Mouse (Mus musculus): ENCODE measurements at regions not wholly inside any gene's neighbourhood (a gene's known extent, or its start where the extent isn't known, plus 50 kb on each side); places are given as distances from the start of the nearest gene placed in this dataset.

DNA sequence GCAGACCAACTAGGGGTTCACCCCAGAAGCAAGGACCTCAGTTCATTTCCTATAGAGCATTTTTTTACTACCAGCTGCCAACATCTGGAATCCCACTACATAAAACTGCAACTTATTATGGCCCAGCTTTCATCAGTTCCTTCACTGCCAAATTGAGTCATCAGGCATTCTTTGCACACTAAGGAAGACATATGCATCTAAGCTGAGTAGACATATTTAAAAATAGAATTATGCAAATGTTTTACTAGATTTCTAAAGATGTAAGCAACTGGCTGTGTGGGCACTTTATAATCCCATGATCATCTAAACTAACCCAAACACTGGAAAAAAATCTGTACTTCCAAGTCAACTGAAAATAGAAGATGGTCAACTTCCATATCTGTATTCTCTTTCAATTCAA lies 415.9 kb upstream of the Rarb start:
- no peak for DNase-seq (ENCODE audit: low spot score in 2 of 2)

DNA sequence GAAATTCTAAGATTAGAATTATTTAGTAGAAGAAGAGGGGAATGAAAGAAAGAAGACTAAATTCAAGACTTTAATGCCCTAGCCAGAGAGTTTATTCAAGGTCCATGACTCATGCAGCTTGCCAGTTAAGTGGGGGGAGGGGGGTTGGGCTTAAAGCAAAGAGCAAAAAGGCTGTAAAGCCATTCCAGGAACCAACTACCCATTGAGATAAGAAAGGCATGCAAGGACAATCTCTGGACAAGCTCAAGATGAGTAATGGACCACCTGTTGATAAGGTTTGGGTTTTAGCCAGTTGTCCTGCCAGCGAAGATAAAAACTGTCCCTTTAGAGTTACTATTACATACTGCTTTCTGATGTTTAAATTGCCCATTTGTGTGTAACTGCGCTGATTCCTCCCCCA lies 392.5 kb upstream of the Rarb start:
- DNase-seq (ENCODE audit: low spot score in 2 of 2), result no peak

DNA sequence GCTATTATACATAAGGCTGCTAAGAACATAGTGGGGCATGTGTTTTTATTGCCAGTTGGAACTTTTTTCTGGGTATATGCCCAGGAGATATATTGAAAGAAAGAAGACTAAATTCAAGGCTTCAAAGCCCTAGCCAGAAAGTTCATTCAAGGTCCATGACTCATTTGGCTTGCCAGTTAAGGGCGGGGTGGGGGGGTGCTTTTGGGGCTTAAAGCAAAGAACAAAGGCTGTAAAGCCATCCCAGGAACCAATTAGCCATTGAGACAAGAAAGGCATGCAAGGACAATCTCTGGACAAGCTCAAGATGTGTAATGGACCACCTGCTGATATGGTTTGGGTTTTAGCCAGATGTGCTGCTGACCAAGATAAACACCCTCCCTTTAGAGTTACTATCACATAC lies 386.7 kb upstream of the Rarb start:
- no peak for DNase-seq (ENCODE audit: low spot score in 2 of 2)

DNA sequence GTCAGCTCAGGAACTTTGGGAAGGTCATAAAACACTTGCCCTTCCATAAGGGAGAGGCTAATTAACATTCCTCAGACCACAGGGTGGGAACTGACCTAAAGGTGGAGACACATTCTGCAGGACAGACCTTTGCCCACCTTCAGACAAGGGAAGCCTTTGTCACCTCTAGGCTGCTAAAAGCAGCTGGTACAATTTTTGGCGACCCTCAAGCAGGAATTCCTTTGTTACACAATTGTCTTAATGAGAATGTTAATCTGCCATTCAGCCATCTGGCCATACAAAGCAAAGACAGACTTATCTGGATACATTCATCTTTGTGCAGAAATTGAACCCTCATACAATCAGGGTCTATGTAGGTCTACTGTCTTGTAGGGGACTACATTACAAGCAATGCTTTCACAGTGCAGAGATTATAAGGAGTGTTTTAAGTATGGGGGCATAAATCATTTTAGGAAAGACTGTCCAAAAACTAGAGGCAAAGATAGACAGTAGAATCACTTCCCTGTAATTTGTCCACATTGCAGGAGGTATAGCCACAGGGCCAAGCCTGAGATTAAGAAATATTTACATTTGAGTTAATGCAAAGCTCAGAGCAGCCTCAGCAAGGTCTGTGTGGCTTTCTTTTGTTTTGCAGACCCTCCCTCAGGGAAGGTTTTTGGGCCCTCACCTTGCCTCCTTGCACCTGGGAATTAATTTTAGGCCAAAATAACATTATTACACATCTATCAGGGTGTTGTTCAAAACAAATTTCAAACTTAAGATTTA lies 384.5 kb upstream of the Rarb start:
- DNase-seq (ENCODE audit: low spot score in 2 of 2), result no peak

DNA sequence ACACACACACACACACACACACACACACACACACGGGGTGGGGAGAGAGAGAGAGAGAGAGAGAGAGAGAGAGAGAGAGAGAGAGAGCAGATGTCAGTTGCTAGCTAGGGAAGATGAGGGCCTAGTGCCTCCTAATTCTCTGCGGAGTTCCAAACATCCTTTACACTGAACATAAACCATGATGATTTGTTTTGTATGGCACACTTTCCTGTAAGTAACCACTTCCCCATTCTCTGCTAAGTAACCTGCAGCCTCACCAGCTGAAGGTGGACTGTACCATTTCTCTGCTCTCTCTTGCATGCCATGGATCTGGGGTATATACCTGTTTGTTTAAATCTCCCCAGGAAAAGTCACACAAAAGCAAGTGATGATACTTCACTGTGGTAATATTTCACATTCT lies 374.0 kb upstream of the Rarb start:
- no peak for DNase-seq (ENCODE audit: low spot score in 2 of 2)

DNA sequence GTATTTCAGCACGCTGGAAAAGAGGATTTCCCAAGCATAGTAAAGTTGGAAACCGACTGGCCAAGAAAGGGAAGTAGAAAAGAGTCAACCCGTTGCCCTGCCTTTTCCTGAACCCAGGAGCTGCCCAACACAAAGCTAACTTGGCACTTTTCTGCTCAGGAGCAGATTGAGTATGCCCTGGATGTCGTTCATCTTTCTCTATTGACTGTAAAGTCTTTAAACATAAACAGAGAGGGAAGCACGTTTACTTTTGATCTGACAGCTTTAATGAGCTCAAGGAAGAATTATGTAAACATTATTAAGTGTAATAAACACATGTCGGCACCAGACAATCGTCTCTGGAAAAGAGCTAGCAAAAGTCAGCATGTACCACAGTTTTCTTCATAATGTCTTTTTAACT lies 354.3 kb upstream of the Rarb start:
- no peak for DNase-seq (ENCODE audit: low spot score in 2 of 2)

DNA sequence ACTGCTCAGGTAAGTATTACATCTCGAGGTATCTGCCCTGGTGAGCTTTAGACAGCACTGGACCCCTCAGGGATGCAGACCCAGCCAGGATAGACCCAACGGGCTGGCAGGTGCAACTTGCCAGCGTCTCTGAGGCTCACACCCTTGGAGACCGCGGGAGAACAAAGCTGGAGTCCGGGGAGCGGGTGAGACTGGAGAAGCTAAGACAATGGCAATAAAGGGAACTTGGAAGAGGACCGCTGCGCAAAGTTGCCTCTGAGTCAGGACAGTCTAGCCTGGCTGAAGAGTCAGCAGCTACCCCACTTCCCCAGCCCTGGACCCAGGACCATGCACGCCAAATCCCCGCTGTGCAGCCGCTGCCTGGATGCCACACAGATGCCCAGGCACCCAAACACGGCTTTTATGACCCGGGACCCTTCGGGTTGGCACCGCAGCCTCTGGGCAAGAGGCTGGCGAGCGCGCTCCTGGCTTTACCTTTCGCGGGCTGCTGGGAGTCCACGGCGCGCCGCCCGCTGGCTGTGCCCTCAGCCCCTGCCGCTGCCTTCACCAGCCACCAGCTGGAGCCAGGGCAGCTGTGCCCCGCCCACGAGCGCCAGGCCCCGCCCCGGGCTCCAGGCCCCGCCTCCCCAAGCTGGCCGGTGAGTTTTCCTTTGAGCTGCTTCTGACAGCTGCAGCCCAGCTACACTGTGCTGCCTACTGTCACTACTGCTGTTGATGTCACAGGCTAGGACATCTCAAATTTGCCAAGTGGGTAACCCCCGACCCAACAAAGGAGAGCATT lies 353.6 kb upstream of the Rarb start:
- DNase-seq (ENCODE audit: low spot score in 2 of 2), result peak; percentile 29 to 55

DNA sequence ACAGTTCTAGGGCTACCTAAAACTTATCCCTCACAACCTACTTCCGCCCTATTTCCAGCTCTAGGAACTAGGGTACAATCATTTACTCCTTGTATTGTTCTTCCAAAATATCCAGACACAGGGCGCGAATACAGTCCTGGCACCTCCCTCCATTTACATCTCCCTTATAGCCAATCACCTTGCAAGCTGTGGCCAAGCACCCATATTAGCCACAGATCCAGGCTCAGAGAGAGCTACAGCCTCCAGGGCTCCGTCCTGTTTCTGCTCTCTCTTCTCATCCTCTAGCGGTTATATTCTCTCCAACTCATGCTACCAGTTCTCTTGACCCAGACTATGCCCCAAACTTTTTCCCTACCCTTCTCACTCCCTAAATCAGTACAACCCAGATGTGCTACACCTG lies 352.9 kb upstream of the Rarb start:
- DNase-seq (ENCODE audit: low spot score in 2 of 2), result no peak

DNA sequence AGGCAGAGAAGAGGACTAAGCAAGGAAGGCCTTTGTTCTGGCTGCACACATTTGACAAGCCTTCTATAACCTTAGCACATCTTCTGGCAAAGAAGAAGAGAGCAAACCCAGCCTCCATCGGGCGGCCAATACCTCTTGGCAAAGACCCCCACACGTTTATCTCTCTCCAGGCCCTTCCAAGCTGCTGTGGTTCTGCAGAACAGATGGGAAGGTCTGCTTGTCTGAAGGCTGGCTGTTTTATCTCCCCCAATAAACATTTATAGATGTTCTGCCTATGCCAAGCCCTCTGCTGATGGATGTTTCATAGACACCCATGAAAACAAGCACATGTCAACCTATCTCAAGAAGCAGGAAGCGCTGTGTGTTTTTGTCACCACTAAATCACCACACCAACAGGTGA lies 339.4 kb upstream of the Rarb start:
- DNase-seq (ENCODE audit: low spot score in 2 of 2), result no peak

DNA sequence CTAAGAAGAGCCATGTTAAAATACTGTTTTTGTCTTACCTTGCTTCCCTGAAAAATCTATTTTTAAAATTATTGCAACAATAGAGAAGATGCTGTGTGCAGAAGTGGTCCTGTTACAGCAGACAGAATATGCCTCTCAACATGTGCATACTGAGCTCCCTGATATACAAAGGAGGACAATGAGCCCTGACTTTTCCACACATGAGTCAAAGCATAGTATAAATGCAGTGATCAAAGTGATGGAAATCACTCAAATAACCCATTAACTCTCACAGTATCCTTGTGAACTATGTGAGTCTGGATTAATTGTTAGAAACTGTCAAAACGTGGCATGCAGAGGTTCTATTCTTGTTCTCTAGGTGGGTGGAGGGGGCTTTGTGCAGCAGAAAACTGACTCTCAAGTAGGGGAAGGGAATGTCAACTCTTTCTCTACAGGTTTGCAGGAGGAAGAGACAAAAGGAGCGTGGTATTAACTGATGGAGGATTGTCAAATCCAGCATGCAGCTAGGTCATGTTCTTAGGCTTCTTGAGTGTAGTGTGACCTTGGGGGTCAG lies 337.5 kb upstream of the Rarb start:
- DNase-seq (ENCODE audit: low spot score in 2 of 2), result no peak

DNA sequence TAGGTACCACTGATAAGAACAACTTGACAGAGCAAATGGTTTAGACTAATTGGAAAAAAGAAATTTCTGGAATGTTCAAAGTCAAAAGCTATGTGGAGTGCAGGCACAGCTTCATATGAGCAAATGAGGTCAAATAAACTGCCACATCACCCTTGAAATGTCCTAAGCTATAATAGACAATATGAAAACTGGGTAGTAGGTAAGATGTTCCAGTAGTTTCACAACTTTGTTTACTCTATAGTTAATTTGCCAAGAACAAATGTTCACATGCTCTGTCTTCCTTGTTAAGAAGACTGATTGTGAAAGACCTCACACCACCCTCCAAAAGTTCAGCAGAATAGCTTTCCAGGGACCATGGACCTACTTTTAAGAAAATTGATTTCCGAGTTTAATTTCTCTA lies 301.7 kb upstream of the Rarb start:
- DNase-seq (ENCODE audit: low spot score in 2 of 2), result no peak

DNA sequence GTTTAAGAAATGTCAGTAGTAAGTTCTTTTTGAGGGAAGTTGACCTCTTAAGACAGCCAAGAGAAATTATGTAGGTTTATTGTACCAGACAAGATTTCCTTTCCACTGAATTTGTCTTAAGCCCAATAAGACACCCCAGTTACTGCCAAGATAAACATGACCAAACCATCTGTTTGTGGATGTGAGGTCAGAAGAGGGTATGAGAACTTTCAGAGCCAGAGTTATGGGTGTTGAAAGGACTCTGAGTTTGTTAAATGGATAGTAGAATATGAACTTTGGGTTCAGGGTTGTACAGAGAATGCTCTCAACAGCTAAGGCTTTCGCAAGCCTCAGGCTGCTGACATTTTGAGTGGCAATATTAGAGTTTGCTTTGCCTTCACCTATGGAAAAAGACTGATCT lies 287.7 kb upstream of the Rarb start:
- DNase-seq (ENCODE audit: low spot score in 2 of 2), result no peak

DNA sequence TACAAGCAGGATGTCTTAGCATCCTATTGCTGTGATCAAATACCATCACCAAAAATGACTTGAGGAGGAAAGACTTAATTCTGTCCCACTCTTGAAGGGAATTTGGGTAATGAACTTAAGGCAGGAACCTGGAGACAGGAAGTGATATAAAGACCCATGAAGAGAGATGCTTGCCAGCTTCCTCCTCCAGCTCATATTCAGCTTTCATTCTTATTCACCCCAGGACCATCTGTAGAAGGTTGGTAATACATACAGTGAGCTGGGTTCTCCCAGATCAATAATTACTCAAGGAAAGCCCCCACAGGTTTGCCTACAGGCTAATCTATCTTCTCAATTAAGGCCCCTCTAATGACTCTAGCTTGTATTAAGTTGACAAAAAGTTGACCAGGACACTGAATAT lies 283.5 kb upstream of the Rarb start:
- DNase-seq (ENCODE audit: low spot score in 2 of 2), result no peak

DNA sequence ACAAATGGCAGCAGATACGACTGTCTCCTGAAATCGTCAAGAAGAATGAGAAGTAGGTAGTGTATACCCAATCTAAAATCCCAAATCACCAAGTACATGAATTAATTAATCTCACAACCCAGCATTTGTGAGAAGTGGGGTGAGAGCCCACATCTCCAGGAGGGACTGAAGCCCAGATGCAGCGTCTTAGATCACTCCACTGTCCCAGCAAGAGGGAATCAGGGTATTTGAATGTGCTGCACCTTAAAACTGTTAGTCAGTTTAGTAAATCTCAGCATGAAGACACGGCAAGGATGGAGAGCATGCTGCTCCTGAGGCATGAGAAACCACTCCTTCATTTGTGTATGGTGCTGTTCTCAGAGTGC lies 271.6 kb upstream of the Rarb start:
- DNase-seq (ENCODE audit: low spot score in 2 of 2), result no peak

DNA sequence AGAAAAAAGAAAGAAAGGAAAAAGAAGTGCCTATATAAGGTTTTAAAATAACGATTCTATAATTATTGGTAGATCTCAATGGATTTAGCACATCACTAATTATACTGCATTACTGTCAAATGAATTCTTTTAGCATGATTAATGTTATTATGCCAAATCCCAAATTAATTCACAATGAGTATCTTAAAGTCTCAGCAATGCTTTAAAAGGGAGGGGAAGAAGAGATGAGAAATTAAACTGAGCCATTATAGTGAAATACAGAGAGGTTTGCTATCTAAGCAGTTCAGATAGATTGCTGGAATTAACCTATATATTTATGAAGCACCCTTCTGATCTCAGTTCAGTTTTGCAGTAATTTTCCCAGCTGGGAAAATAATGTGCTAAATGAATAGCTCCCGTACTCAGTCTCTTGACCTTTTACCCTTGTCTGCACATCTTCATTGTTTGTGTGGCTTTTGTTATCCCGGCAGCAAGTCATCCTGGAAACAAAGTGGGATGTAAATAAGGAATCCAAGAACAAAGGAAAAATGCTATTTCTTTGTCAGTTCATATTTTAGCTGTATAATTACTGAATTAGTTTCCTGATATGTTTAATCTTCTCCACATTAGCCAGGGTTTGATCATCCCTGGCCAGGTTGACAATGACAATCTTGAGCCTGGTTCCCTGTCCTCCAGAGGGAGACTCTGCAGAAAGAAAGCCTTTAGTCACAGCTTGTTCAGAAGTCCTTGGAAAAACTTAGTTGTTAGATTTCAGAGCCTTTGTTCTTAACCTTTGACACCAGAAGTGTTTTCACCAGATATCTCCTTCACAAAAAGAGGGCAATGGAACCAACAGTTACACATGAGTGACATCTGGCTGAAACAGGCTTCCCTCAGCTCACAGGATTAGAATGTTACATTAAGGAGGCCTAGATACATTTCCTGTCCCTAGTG lies 270.9 kb upstream of the Rarb start:
- DNase-seq (ENCODE audit: low spot score in 2 of 2), result no peak

DNA sequence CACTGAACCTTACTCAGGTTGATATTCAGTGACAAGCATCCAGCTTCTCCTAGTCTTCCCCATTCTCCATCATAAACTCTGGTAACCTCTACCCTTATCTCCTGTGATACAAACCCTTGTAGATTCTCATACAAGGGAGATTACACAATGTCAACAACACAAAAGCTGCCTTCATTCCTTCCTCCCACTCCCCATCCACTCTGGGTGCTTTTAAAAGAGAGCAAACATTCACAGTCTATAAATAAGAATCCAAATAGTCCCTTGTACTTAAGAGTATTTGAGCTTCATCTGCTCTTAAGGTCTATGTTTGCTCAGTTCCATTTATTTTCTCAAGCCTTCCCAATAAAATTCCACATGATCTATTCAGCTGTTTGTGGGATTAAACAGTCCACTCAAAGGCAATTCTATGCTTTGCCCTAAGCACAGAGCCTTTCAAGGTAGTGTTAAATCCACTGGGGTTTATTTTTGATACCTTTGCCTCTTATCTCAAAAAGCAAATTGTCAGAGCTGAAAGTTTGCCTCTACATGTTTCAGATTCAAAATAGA lies 270.2 kb upstream of the Rarb start:
- no peak for DNase-seq (ENCODE audit: low spot score in 2 of 2)

DNA sequence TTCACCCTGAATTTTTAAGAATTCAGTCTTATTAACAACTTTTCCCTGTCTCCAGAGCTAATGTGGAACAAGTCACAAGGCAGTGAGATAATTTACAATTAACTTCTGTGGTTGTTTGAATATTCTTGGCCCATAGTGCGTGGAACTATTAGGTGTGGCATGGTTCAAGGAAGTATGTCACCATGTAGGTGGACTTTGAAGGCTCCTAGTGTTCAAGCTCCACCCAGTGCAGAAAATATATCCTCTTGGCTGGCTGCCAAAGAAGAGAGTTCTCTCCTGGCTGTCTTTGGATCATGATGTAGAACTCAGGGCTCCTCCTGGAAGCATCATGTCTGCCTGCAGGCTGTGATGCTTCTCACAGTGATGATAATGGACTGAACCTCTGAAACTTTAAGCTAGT lies 268.9 kb upstream of the Rarb start:
- no peak for DNase-seq (ENCODE audit: low spot score in 2 of 2)

DNA sequence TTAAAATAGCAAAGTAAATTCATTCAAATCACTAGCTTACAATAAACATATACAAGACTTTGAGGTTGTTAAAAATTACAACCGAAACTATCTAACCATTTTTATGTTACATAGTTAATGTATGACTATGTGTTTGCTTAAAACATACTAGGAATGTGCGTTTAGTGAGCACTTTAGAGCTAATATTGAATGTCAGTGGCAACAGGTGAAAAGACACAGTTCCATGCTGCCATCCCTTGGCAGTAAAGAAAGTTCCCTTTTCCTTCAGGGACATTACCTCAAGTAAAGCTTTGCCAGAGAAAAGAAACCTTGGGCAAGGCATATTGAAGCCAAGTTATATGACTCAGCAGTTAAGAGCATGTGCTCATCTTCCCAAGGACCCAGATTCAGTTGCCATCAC lies 265.0 kb upstream of the Rarb start:
- no peak for DNase-seq (ENCODE audit: low spot score in 2 of 2)

DNA sequence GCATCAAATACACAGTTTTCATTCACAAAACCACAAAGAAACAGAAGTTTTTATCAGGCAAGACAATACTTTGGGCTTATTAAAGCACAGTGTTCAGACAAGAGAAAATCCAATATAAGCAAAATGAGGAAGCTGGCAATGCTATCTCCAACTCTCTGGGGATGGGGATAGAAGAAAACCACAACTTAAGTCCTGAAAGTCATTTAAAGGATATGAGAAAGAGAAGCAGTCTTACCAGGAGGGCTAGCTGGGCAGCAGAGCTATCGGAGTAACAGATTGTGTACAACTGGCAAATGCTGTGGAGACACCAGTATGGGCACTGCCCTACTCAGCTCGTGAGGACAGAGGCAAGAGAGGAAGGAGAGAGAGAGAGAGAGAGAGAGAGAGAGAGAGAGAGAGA lies 262.9 kb upstream of the Rarb start:
- no peak for DNase-seq (ENCODE audit: low spot score in 2 of 2)

DNA sequence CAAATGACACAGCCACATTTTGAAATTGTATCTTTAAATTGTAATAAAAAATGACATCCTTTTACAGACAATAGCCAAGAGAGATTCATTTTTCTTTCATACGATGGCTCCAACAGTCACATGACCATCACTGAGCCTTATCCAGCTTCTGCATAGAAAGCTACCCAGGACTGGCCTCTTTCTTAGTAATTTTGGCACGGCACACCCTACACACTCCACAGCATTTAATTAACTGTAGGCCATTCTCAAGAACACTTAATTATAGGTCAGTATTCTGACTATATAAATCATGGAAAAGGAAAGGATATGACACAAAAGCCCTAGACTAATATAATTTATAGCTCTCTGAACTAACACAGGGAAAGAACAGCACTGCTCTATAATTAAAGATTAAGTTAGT lies 260.6 kb upstream of the Rarb start:
- no peak for DNase-seq (ENCODE audit: low spot score in 2 of 2)

DNA sequence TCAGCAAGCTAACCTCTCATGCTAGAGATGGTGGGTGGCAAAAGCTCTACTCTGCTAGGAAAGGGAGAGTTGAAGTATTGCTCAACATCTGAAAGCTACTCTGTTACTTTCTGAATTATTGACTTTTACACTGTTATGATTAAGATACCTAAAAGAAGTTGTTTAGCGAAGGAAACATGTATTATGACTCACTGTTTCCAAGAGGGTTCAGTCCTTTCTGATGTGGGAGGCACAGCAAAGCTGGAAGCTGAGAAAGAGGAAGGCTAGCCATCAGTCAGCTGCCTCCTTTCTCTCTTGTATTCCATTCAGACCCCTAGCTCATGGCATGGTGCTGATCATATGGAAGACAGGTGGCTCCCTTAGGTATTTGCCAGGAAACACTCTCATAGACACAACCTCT lies 242.4 kb upstream of the Rarb start:
- DNase-seq (ENCODE audit: low spot score in 2 of 2), result no peak
